Mouse (Mus musculus) left cerebral cortex, adult 2 months (tissue): ENCODE results near the gene Gm5447. TPM values are rescaled to one million over a fixed set of nuclear protein-coding genes. Genes with fewer than 3 reads are reported as not detected.

Experiments used
- DNase-seq, 2 experiments: peaks; one replicate each; pipeline ENCODE4 v3.0.0; 2021 to 2022; ENCODE audit warnings: low spot score in 2 of 2, mixed read lengths in 1 of 2; ENCODE audit errors: extremely low spot score in 1 of 2
- H3K27ac ChIP-seq: fragments of 200-600 bp; 2 replicates; pipeline ENCODE4 v1.8.1; 2022
- H3K4me3 ChIP-seq: fragments of 200-600 bp; 2 replicates; pipeline ENCODE4 v1.8.1; 2022
- CTCF ChIP-seq: fragments of 200-600 bp; IDR thresholded peaks from 2 replicates; pipeline ENCODE4 v1.8.1; 2022; ENCODE audit warnings: antibody characterized with exemption, mild to moderate bottlenecking, moderate library complexity
- intact Hi-C: fragments of 180-260 bp; cut with DNase I; formaldehyde crosslinking; loops from one replicate; pipeline ENCODE4 v1.15.1; 2025
- long read RNA-seq, 2 experiments: library from polyadenylated mRNA; stranded (forward); transcript quantifications; one replicate each; pipeline ENCODE4 v2.0.0; 2021; ENCODE audit warnings: borderline mapping rate in 2 of 2
- total RNA-seq, 2 experiments: library from RNA; stranded (reverse); gene quantifications; 2 replicates each; pipeline ENCODE4 v1.2.3; 2021

Gene Gm5447
- total RNA-seq, result under 1 TPM in 1 of 2 experiments, not detected in 1; 0.18 TPM
- long read RNA-seq, experiment 1, result 0 reads
- long read RNA-seq, experiment 2, result 0 reads

DNA sequence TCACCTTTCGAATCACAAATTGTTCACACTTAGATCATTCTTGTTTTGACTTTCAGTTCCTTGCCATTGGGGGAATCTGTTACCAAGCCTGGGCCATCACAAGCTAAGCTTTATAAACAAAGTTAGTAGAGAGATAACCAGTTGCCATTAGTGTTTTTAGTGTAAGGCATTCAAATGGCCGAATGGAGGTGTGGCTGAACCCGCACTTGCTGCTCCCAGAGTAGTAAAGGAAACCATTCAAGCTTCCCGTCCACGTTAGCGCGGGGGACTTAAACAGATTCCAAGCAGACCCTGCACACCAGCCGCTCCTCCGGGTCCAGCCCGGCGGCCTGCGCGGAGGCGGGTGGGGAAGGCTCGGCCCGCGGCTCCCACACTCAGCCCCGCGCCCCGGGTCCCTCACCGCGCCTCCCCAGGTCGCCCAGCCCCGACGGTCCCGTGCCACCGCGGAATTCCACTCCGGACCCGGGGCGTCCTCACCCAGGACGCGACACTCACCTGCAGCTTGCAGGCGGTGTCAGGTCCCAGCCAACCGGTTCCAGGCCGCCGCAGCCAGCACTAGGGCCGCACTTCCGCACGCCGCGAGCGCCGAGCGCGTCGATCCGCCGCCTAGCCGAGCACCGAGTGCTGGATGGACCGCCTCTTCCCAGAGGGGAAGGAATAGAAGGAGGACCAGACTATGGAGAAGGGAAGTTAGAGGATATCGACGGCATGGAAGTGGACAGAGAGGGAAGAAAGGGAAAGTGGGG lies at the start of gene Gm5447, which contains the start of gene Exoc2:
Gm5447 (plus strand) TSS at position 704 of the 746 bp plus-strand sequence.
Exoc2 (minus strand) TSS at position 593 of the 746 bp plus-strand sequence.
- Histone ChIP-seq H3K27ac (peak within 1 kb of the TSS; percentile 91), H3K4me3 (peak within 1 kb of the TSS; percentile 58)
- DNase-seq, result peak; percentile 84 to 88
- intact Hi-C loops, result loop anchor here (5.0 to 10.0 kb wide), 2 partner anchors 61 to 309 kb away; no protein-coding TSS in a partner anchor
- TF ChIP-seq CTCF, result no peak

DNA sequence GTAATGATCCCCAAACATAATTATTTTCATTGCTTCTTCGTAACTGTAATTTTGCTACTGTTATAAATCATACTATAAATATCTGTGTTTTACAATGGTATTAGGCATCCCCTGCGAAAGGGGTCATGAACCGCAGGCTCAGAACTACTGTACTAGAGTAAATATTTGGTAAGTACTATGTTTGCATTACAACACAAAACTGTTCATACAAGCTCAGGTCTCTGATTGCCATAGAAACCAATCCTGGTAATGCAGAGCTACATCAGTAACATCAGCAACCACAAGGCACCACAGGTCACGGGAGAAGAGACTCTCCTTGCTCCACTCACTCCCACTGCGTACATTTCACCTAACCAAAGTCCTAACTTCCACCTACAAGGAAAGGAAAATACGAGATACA lies 49.7 kb upstream of the Gm5447 start:
- TF ChIP-seq CTCF, result no peak

DNA sequence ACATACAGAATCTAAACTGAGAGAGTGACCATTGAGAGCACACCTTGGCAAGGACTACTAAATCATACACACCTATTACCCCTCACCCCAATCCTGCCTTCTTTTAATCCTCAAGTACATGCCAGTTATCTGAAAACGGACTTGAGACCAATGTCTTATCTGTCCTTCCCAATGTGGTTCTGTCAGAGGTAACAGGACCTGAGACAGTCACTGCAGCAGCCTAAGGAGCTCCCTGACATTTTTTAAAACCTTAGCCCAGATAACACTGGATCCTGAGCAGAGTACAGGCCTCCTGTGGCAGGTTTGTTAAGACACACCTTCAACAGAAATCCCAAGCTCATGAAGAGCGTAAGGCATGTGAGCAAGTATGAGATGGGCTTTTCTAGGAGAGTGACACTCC lies 44.9 kb upstream of the Gm5447 start:
- DNase-seq, result no peak
- no peak for TF ChIP-seq CTCF
- intact Hi-C loops, result no loop called here
- H3K27ac ChIP-seq, result no peak overlapping the region
- H3K4me3 ChIP-seq, result no peak overlapping the region

More for the DNA sequence above, 49.7 kb upstream of the Gm5447 start:
- intact Hi-C loops, result no loop called here
- Histone ChIP-seq H3K4me3 (no peak overlapping the region), H3K27ac (no peak overlapping the region)
- DNase-seq, result no peak

DNA sequence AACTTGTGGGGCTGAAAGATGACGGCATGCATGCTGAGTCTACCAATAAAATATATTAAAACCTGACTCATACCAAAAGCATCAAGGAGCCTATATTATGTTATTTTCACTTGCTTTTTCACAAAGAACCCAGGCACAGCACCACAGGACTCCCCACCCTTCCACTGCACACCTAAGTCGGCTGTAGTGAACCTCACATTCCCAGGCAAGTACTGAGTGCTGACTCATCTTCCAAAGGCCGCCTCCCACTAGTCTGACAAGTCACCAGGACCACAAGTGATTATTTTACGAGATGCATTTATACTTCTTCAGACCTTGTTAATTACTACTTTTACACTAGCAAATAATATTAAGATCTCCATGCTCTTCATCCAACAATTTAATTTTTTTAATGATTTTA lies 42.4 kb upstream of the Gm5447 start:
- TF ChIP-seq CTCF, result no peak
- intact Hi-C loops, result no loop called here
- H3K4me3 ChIP-seq, result no peak overlapping the region
- no peak for DNase-seq
- H3K27ac ChIP-seq, result no peak overlapping the region

DNA sequence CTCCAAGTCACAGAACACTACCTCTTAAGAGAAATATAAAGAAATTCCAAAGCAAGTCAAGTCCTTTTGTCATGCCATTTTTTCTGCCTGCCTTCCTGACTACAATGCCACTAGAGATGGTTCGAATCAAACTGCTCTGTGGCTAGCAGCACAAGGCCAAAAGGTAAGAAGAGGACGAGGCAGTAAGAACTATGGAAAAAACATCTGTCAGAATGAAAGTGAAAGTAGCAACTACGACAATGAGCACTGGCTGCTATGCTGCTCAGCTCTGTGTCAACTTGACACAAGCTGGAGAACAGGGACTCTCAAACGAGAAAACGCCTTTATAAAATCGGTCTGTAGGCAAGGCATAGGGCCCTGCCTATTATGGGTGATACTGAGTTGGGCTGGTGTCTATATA lies 41.0 kb upstream of the Gm5447 start:
- intact Hi-C loops, result no loop called here
- Histone ChIP-seq H3K4me3 (no peak overlapping the region), H3K27ac (no peak overlapping the region)
- no peak for DNase-seq
- no peak for TF ChIP-seq CTCF

DNA sequence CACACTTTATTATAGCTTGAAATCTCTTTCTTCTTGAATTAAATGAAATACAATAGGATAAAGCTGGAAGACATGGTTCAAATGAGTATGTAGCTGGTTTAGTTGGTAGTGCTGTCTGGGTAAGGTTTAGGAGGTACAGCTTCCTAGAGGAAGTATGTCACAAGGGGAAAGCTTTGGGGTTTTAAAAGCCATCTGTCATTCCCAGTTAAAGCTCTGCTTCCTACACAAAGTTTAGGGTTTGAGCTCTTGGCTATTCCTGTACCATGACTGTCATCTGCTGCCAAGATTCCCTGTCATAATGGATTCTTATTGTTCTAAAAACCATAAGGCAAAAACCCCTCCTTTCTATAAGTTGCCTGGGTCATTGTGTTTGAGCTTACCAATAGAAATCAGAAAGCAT lies 28.2 kb upstream of the Gm5447 start:
- no peak overlapping the region; the same call in 1 of the 2 replicates for H3K27ac ChIP-seq
- no peak for DNase-seq
- no peak overlapping the region for H3K4me3 ChIP-seq
- intact Hi-C loops, result no loop called here
- TF ChIP-seq CTCF, result no peak

DNA sequence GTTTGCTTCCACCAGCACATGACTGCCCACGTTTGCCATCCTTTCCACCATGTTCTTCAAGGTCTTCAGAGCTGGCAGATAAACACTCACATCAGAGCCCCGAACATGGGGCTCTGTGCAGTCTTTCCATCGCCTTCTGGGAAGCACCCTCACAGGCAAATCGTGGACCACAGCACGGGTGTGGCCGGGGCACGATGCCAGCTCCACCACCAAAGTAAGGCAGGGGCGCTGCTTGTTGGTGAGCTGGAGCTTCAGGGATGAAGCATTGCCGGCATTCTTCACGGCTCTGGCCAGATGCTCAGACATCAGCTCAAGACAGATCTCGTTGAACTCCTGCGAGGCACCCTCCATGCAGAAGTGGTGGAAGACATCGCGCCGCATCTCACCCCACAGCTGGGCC lies 26.9 kb upstream of the Gm5447 start:
- intact Hi-C loops, result no loop called here
- DNase-seq, result no peak
- no peak for TF ChIP-seq CTCF
- no peak overlapping the region for H3K4me3 ChIP-seq
- no peak overlapping the region for H3K27ac ChIP-seq

DNA sequence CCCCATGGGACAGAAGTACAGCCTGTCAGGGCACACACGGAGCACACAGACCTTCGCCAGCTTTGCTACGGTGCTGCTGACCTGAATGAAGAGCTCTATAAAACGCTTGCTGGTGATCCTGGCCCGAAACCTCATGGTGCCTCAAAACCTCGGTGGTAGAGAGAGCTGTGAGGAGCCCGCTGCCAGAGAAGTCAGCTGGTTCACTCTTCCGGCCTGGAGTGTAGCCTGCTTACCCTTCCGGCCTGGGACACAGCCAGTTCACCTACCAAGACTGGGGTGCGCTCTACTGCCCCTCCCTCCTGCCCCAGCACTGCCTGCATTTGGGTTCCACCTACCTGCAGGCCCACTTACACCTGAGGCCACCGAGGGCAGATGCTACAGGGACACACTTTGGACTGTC lies 26.5 kb upstream of the Gm5447 start, which contains the start of gene Hus1b:
Hus1b (minus strand) TSS at position 220 of the 400 bp plus-strand sequence.
- no peak for DNase-seq
- intact Hi-C loops, result no loop called here
- no peak within 1 kb of the TSS for H3K4me3 ChIP-seq
- no peak within 1 kb of the TSS for H3K27ac ChIP-seq
- TF ChIP-seq CTCF, result no peak

DNA sequence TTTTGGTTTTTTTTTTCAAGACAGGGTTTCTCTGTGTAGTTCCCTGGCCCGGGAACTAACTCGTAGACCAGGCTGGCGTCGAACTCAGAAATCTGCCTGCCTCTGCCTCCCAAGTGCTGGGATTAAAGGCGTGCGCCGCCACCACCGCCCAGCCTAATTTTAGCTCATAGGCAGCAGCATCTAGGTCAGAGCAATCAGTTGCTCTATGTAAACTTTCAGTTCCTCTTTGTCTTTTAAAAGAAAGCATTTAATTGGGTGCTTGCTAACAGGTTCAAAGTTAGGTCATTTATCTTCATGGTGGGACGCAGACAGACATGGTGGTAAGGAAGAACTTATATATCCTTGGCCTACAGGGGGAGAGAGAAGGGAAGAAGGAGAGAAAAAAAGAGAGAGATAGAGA lies 24.8 kb upstream of the Gm5447 start:
- no peak for DNase-seq
- TF ChIP-seq CTCF, result no peak
- H3K4me3 ChIP-seq, result no peak overlapping the region
- intact Hi-C loops, result no loop called here
- no peak overlapping the region for H3K27ac ChIP-seq

DNA sequence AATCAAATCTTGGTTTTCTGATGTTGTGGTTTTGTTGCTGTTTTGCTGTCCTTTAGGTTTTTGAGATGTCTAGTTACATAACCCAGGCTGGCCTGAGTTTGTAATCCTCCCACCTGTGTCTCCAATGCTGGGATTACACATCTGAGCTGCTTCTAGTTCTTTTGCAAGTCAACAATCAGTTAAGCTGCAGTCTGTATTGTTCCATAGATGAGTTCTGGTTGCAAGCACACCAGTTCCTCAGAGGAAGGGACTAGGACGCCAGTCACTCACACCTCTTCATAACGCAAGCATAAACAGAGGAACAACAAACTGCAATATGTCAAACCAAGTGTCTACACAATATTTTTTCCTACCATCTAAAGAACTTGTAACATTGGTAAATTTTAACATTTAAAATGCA lies 22.0 kb upstream of the Gm5447 start:
- no peak overlapping the region for H3K27ac ChIP-seq
- intact Hi-C loops, result no loop called here
- no peak for DNase-seq
- no peak overlapping the region for H3K4me3 ChIP-seq
- no peak for TF ChIP-seq CTCF

DNA sequence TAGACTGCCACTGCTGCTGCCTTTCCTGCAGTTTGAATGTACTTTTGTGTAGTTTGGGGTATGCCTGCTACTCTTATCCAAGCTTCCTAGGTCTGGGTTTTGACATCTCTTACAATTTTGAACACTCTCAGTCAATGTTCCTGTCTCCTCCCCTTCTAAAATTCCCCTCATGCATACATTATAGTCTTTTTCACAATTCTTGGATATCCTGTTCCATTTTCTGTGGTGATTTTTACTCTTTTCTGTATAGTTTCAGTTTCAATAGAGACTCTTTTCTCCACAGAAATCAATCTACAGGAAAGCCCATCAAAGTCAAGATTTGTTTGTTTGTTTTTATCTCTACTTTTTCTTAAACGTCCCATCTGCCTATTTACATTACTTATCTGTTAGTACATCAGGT lies 20.4 kb upstream of the Gm5447 start:
- Histone ChIP-seq H3K4me3 (no peak overlapping the region), H3K27ac (no peak overlapping the region)
- intact Hi-C loops, result no loop called here
- DNase-seq, result no peak
- no peak for TF ChIP-seq CTCF

DNA sequence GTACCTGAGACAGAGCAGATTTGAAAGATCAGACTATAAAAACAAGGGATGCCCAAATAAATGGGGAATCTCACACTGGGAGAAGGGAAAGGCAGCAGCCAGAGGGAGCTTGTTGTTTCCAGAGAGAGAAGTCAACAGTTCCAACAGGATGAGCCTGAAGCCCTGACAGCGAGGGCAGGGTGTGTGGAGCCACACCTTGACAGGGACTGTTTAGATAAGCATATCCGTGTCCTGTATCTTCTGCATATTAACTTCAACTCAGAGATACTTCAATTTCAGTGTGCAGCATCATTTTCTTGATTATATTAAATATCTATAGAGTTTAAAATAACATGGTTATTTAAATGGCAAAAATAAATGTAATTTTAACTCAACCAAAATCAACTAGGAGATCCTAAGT lies 13.3 kb upstream of the Gm5447 start:
- no peak for TF ChIP-seq CTCF
- DNase-seq, result no peak
- no peak overlapping the region for H3K27ac ChIP-seq
- intact Hi-C loops, result no loop called here
- H3K4me3 ChIP-seq, result no peak overlapping the region

DNA sequence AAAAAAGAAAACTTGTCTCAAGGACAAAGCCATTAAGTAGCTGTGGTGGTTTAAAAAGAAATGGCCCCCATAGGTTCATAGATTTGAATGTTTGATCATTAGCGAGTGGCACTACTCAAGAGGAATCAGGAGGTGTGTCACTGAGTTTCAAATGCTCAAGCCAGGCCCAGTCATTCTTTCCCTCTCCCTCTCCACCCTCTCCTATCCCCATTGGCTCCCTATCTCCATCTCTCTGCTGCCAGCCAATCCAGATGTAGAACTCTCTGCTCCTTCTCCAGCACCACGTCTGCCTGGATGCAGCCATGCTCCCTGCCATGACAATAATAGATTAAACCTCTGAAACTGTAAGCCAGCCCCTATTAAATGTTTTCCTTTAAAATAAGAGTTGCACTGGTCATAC lies 12.1 kb upstream of the Gm5447 start:
- TF ChIP-seq CTCF, result no peak

More for the DNA sequence above, 12.1 kb upstream of the Gm5447 start:
- intact Hi-C loops, result no loop called here
- Histone ChIP-seq H3K4me3 (no peak overlapping the region), H3K27ac (no peak overlapping the region)
- DNase-seq, result no peak
